Mouse (Mus musculus) liver, adult 2 months (tissue): ENCODE data around the gene Tmem265. TPM values are rescaled to one million over a fixed set of nuclear protein-coding genes. Genes with fewer than 3 reads are reported as not detected.

ENCODE experiments used
- DNase-seq: peaks from one replicate; pipeline ENCODE4 v3.0.0-alpha.2; 2011; ENCODE audit warnings: low read depth, low spot score; ENCODE audit errors: extremely low read depth
- H3K27ac ChIP-seq: fragments of 200-500 bp; replicated peaks from 2 replicates; pipeline ENCODE4 v1.5.1; 2012; ENCODE audit warnings: low read depth, mild to moderate bottlenecking, control low read depth, inconsistent platforms, low read length; ENCODE audit not compliant: insufficient read depth
- H3K27me3 ChIP-seq: fragments of 200-500 bp; 2 replicates; pipeline ENCODE4 v1.6.1; 2012; ENCODE audit warnings: mild to moderate bottlenecking, moderate library complexity, low read length, inconsistent platforms; ENCODE audit not compliant: control insufficient read depth, insufficient read depth
- H3K36me3 ChIP-seq: fragments of 200-500 bp; 2 replicates; pipeline ENCODE4 v1.6.1; 2012; ENCODE audit warnings: low read length, inconsistent platforms; ENCODE audit not compliant: control insufficient read depth, insufficient read depth
- H3K4me1 ChIP-seq: fragments of 200-500 bp; 2 replicates; pipeline ENCODE4 v1.6.1; 2011; ENCODE audit warnings: low read length; ENCODE audit not compliant: control insufficient read depth, insufficient read depth
- H3K4me3 ChIP-seq: fragments of 200-500 bp; 2 replicates; pipeline ENCODE4 v1.5.1; 2011; ENCODE audit warnings: low read depth, mild to moderate bottlenecking, control low read depth, low read length, moderate library complexity; ENCODE audit not compliant: insufficient read depth
- H3K79me2 ChIP-seq: fragments of 200-500 bp; 2 replicates; pipeline ENCODE4 v1.6.1; 2012; ENCODE audit warnings: inconsistent platforms, mild to moderate bottlenecking, low read length, moderate library complexity; ENCODE audit not compliant: control insufficient read depth, insufficient read depth
- H3K9ac ChIP-seq: fragments of 200-500 bp; 2 replicates; pipeline ENCODE4 v1.6.1; 2012; ENCODE audit warnings: low read depth, mild to moderate bottlenecking, control low read depth, inconsistent platforms, low read length
- CTCF ChIP-seq: fragments of 200-500 bp; IDR thresholded peaks from 2 replicates; pipeline ENCODE4 v1.5.1; 2011; ENCODE audit warnings: low read depth, low read length, control low read depth
- POLR2A ChIP-seq: fragments of 200-500 bp; IDR thresholded peaks from 2 replicates; pipeline ENCODE4 v1.6.1; 2011; ENCODE audit warnings: low read length, control low read depth; ENCODE audit not compliant: insufficient read depth; ENCODE audit errors: extremely low read depth
- WGBS: fragments of 180-500 bp; shearing (Covaris S2); methylation state at CpG from one replicate; pipeline ENCODE4 v1.1.7; 2018; 5-methylcytosine and 5-hydroxymethylcytosine counted together
- polyA plus RNA-seq: library from polyadenylated mRNA; depleted of rRNA; stranded (reverse); fragments of >200 nt; gene quantifications from 2 replicates; pipeline ENCODE4 v1.2.3, GENCODE M21; 2012
- total RNA-seq: library from RNA; depleted of rRNA; stranded (reverse); fragments of >200 nt; gene quantifications from 2 replicates; pipeline ENCODE4 v1.2.3, GENCODE M21; 2014

Gene Tmem265
- total and polyA plus RNA-seq, 2 experiments = 2.7 TPM; not detected in 1

- H3K36me3 ChIP-seq = peaks cover 44% of the 10 kb centered on the region
- no peak overlapping the region for H3K27ac ChIP-seq
- peaks cover 8% of the 10 kb centered on the region for H3K4me1 ChIP-seq
- no peak for DNase-seq
- H3K27me3 ChIP-seq = no peaks in the 10 kb centered on the region
- H3K4me3 ChIP-seq = no peak overlapping the region
- TF ChIP-seq CTCF (no peak), POLR2A (no peak)
- 72% methylated on average over 7 of the region's 7 CpGs for WGBS
- peaks cover 14% of the 10 kb centered on the region; the same call in 1 of the 2 replicates for H3K79me2 ChIP-seq
- H3K9ac ChIP-seq = no peak overlapping the region
Observed at GRCm38 (mm10) chr7:127515846-127516245, 45.3 kb upstream of the Tmem265 start.

DNA sequence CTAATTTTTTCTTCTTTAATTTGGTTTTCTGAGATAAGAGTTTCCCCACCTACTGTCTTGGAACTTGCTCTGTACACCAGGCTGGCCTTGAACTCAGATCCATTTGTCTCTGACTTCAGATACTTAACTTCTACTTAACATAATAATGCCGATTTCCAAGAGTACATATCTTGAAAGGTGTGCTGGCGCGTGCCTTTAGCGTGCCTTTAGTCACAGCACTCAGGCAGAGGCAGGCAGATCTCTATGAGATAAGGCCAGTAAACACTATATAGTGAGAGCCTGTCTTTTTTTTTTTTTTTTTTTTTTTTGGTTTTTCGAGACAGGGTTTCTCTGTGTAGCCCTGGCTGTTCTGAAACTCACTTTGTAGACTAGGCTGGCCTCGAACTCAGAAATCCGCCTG is 44.8 kb upstream of the Tmem265 start:
- TF ChIP-seq CTCF (no peak), POLR2A (no peak)
- H3K27me3 ChIP-seq = no peaks in the 10 kb centered on the region
- WGBS = 93% methylated on average over 6 of the region's 7 CpGs
- peaks cover 8% of the 10 kb centered on the region for H3K4me1 ChIP-seq
- H3K36me3 ChIP-seq = peaks cover 49% of the 10 kb centered on the region
- H3K9ac ChIP-seq = no peak overlapping the region
- DNase-seq = no peak
- H3K79me2 ChIP-seq = peaks cover 14% of the 10 kb centered on the region; the same call in 1 of the 2 replicates
- no peak overlapping the region for H3K27ac ChIP-seq
- H3K4me3 ChIP-seq = no peak overlapping the region

DNA sequence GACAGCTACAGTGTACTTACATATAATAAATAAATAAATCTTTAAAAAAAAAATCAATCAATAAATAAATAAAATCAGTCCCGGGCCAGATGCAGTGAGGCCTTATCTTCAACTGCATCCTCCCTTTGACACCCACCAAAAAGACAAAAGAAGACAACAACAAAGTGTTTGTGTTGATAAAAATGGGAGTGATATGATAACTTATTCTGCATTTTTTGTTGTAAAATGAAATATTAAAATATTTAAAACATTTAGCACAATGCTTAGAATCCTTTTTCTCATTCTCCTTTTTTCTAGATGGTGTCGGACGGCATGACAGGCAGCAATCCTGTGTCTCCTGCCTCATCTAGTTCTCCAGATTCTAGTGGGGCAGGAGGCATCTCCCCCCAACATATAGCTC is 41.9 kb upstream of the Tmem265 start, which contains the start of gene Gm42715:
Gene Gm42715, plus strand, starts transcription at position 301 of the 400 bp plus-strand sequence.
- H3K36me3 ChIP-seq = peaks cover 71% of the 10 kb centered on the region
- TF ChIP-seq POLR2A = no peak
- no peak for TF ChIP-seq CTCF
- H3K4me1 ChIP-seq = no peaks in the 10 kb centered on the region
- peaks cover 11% of the 10 kb centered on the region; the same call in 1 of the 2 replicates for H3K79me2 ChIP-seq
- no peaks in the 10 kb centered on the region for H3K27me3 ChIP-seq
- 69% methylated on average over 3 of the region's 3 CpGs for WGBS
- H3K27ac ChIP-seq = no peak within 1 kb of the TSS
- H3K4me3 ChIP-seq = no peak within 1 kb of the TSS
- H3K9ac ChIP-seq = no peak within 1 kb of the TSS
- no peak for DNase-seq

- Histone ChIP-seq H3K36me3 (peaks cover 82% of the 10 kb centered on the region), H3K27ac (no peak overlapping the region), H3K4me3 (no peak overlapping the region), H3K27me3 (no peaks in the 10 kb centered on the region), H3K9ac (no peak overlapping the region), H3K4me1 (no peaks in the 10 kb centered on the region), H3K79me2 (no peaks in the 10 kb centered on the region)
- DNase-seq = no peak
- WGBS = 83% methylated on average over 3 of the region's 3 CpGs
- no peak for TF ChIP-seq CTCF
- no peak for TF ChIP-seq POLR2A
Observed at GRCm38 (mm10) chr7:127541671-127542070, 19.5 kb upstream of the Tmem265 start.

DNA sequence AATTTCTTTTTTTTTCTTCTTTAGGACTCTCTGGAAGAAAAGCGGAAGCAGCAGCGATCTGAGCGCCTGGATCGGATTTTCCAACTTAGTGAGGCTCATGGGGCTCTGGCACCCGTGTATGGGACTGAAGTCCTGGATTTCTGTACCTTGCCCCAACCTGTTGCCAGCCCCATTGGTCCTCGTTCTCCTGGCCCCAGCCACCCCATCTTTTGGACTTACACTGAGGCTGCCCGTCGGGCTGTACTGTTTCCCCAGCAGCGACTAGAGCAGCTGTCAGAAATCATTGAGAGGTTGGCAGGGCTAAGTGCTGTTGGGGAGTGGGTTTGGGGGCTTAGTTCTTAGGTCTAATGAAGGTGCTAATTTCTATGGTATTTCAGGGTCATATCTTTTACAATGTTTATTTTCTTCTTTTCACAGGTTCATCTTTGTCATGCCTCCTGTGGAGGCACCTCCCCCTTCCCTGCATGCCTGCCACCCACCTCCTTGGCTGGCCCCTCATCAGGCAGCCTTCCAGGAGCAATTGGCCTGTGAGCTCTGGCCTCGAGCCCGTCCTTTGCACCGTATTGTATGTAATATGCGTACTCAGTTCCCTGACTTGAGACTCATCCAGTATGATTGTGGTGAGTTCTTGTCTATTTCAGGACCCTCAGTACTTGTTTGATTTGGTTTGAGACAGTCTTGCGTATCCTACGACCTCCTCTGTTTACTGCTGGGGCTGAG is 11.9 kb upstream of the Tmem265 start:
- Histone ChIP-seq H3K9ac (no peak overlapping the region), H3K4me1 (peaks cover 3% of the 10 kb centered on the region; the same call in 1 of the 2 replicates), H3K79me2 (no peaks in the 10 kb centered on the region), H3K27ac (0 out of 2 replicates have a peak overlapping the region, but pooled peaks have one; percentile 28), H3K27me3 (no peaks in the 10 kb centered on the region), H3K4me3 (no peak overlapping the region), H3K36me3 (peaks cover 51% of the 10 kb centered on the region)
- TF ChIP-seq POLR2A = no peak
- no peak for TF ChIP-seq CTCF
- DNase-seq = peak; percentile 82
- 39% methylated on average over 15 of the region's 15 CpGs for WGBS

GRCm38 (mm10) chr7:127551558-127551957 is 9.6 kb upstream of the Tmem265 start:
- Histone ChIP-seq H3K79me2 (no peaks in the 10 kb centered on the region), H3K27me3 (no peaks in the 10 kb centered on the region)
- 27% methylated on average over 8 of the region's 8 CpGs for WGBS

More at GRCm38 (mm10) chr7:127551558-127551957, 9.6 kb upstream of the Tmem265 start:
- DNase-seq = peak; percentile 76
- Histone ChIP-seq H3K4me1 (peaks cover 3% of the 10 kb centered on the region; the same call in 1 of the 2 replicates), H3K4me3 (no peak overlapping the region), H3K27ac (no peak overlapping the region), H3K9ac (no peak overlapping the region), H3K36me3 (peaks cover 60% of the 10 kb centered on the region)
- TF ChIP-seq POLR2A (no peak), CTCF (no peak)
